Mouse (Mus musculus) left cerebral cortex, postnatal 36 days (tissue): ENCODE measurements at regions not wholly inside any gene's neighbourhood (a gene's known extent, or its start where the extent isn't known, plus 50 kb on each side); places are given as distances from the start of the nearest gene placed in this dataset.
A peak's percentile ranks its signal among the peaks of the same experiment; 100 is the strongest.

Experiments
- DNase-seq, 2 experiments: peaks; one replicate each; pipeline ENCODE4 v3.0.0; 2021 to 2022; ENCODE audit warnings: low spot score in 2 of 2, mixed read lengths in 1 of 2
- intact Hi-C: fragments of 180-260 bp; cut with DNase I; formaldehyde crosslinking; loops from one replicate; pipeline ENCODE4 v1.15.1; 2025

DNA sequence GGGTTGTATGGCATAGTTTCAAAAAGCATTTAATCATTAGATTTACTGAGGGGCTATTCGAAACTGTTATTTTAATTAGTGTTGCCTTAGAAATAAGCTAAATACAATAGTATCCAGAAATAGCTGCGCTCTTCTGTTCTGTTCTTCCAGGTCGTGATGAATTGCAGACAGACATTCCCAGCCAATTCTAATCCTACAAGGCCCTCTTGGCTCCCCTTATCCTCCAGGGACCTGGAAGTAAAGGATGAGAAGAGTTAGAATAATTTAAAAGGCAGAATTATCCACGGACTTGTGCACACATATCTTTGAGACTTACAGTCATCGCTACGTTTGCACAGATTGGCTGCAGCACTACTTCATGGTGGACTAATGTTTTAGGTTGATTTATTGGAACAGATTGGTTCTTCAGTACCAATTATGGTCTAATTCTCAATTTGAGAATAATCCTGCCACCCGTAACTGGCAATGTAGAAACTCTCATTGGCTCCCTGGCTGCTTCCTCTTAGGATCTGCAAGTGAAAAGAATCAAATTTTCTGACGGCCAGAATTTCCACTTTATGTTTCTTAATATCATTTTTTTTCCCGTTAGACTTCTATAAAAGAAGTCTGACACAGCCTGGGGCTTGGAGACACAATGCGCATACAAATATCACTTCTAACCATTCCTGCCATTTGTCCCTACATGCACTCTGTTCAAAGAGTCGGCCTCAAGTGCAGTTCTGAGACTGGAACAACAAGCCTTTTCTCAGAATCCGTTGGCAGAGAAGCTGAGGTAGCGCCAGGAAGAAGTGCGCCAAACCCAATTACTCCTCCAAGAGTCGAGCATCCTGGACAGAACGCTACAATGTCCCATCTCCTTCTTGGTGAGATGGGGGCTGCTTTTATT, 225.4 kb downstream of the Dusp6 start:
- no peak for DNase-seq
- intact Hi-C loops = no loop called here

DNA sequence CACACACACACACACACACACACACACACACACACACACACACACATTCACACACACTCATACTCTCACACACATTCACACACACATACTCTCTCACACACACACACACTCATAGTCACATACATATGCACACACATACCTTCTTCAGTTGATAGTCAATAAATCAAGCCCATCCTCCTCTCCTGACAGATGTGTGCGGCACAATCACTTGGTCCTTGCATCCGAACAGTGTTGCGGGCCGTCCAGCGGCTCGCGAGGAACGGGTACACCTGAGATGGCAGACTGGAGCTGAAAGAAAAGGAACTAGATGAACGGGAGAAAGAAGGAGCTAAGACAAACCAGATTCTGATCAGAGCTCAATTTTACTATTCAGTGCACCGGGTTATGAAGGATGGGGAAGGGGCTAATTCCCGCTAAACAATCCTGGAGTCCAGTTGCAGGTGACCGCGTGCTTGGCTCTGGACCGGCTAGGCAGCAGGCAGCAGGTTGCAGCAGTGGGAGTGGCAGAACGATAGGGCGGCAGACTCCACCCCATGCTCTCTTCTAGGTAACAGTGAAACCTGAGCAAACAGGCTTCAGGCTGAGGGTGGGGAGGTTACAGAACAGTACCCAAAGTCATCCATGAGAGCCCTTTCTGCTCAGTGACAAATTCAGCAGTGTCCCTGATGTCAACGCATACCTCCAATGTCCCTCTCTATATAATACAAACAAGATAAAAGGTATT, 247.8 kb downstream of the Csl start:
- intact Hi-C loops = no loop called here
- DNase-seq = no peak

DNA sequence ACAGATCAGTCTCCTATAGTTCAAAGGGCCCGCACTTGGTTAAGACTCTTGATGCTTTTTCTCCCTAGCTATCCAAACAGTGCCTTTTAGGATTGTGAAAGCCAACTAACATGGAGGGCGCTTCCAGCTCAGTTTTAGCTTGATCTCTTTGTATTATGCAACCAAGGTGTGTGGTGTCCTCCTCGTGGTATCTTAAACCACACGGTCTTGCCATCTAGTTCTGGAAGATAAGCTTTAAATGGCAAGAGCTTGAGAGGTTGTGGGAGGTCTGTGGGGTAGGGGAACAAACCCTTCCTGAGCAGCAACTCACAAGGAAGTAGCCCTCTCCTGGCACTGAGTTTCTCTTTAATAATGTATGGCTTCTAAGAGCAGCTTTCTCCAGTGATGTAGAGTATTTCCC, 241.5 kb downstream of the Csl start:
- intact Hi-C loops = no loop called here
- no peak for DNase-seq

DNA sequence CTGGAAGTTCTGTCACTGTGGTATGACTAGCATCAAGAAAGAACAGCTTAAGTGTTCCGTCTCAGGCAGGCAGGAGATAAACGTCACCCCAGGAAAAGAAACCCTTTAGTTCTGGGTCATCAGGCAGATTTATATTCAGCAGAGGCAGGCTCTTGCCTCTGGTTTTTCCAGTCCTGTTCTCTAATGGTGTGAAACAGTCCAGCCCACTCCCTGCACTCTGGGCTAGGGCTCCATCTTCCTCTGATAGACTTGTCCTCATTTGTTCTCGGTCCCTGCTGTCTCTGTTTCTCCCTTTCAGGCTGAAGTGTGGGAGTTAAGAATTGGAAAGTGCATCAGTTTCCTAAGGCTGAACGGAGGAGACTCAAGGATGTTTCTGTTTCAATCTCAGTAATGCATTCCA, 240.0 kb downstream of the Csl start:
- DNase-seq = peak; percentile 35 to 40
- intact Hi-C loops = no loop called here

DNA sequence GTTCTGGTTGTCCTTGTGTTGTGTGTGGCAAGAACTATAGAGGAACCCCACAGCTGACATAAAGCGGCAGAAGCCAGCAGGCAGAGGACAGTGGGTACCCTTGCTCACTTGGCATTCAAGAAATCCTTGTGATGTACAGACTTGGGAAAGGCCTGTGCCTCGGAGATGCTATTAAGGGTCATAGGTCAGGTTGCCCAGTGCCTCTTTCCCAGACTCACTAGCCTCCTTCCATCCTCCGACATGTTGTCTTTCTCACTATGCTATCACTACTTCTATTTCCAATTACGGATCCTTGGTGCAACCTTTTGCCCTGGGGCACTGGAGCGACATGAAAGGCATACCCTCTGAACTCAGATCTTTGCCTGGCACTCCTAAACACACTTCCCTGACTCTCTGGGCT, 235.6 kb downstream of the Csl start:
- DNase-seq = no peak
- intact Hi-C loops = no loop called here

DNA sequence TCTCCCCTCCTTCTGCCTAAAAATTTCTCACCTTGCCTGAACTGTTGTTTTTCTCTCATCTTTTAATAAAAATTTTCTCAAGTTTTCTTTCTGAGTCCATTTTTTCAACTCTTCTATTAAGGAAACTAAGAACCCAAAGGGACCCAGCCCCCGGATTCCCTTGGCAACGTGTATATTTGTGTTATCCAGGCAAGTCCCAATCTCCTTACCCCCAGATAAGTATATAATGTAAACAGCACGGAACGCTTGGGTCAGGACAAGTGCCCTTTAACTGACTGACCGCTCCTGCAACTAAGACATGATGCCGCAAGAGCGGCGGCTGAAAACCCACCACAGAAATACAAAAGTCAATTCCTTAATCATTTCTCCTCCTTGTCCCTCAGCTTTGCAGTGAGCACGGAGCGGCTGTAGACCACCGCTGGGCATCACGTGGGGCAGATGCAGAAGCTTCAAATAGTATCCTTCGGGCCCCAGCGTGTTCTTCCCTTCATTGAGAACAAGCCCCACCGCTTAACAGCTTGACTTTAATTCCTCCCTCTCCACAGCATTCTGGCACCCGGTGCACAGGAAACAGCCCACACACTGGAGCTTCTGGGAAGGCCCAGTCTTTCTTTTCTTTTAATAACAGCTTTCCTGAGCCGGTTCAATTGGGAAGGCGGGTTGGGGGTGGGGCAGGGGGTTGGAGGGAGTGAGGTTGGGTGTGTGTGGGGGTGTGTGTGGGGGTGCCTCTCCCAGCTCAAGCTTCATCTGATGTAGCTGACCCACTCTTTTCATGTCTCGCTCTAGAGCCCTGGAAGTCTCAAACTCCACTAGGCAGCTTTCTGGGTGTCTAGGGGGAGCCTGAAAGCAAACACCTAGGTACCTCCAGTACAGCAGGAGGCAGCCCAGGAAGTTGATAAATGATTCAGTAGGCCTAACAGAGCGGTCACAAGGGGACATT, 234.9 kb downstream of the Csl start:
- intact Hi-C loops = no loop called here
- peak; percentile 50 to 59 for DNase-seq

DNA sequence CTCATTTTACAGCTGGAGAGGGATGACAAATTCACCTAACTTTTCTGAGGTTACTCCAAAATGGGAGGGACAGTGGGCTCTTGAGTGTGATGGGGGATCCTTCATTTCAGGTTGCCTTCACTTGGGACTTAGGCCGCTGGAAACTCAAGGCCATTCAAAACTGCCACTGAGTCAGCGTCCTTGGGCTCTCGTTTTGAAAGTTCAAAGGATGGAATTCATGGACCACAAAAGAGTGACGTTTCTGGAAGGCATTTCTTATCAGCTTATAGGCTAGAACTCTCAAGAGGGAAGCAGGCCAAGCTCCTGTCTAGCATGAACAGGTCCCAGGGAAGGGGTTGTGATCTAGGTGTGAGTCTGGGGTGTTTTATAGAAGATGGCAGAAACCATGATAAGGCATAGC, 233.3 kb downstream of the Csl start:
- DNase-seq = no peak
- intact Hi-C loops = no loop called here

DNA sequence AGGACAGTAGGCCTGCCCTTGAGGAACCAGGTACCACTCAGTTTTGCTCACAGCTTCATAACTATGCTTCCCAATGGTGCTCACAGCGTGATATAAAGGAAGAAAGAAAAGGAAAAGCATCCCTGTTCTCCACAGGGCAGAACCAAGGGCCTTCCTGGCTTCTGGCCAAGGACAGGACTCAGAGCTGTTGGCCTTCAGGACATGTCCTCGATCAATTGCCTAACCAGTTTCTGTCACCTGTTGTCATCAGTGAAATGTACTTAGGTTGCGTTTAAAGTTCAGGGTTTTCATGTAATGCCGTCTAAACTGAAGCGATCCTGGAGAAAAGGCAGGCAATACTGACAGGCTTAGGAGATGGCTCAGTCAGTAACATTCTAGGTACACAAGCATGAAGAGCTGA, 232.9 kb downstream of the Csl start:
- no peak for DNase-seq
- intact Hi-C loops = no loop called here

DNA sequence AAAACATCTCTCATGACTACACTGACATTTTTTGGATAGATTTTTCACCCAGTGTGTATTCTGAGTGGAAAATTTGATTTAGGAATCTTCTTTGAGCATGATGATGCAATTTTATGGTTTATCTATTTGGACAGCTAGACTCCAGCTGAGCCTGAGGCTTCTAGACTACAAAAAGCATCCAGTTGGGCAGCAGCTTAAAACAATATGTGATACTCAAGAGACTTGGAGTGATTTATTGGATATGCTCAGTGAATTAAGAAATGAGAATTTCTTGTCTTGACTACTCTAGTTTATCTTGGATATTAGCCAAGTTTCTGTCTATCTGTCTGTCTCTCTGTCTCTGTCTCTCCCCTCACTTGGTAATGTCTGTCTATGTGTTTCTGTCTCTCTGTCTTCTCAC, 228.4 kb downstream of the Csl start:
- intact Hi-C loops = no loop called here
- DNase-seq = no peak

DNA sequence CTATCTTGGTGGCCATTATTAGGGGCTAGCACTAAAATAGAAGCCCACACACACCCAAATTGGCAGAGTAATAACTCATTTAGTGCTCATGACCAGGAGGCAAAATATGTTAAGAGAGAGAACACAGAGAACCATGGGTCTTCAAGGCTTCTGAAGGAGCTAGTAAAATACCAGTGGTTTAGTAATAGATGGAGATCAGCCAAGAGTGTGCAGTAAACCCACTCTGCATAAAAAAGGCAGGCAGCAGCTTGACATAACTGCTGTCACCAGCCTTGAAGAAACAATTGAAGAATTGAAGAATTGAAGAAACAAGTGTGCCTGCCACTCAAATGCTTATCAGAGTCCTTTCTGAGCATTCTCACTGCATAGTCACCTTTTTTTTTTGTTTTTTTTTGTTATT, 227.9 kb downstream of the Csl start:
- intact Hi-C loops = no loop called here
- no peak for DNase-seq

DNA sequence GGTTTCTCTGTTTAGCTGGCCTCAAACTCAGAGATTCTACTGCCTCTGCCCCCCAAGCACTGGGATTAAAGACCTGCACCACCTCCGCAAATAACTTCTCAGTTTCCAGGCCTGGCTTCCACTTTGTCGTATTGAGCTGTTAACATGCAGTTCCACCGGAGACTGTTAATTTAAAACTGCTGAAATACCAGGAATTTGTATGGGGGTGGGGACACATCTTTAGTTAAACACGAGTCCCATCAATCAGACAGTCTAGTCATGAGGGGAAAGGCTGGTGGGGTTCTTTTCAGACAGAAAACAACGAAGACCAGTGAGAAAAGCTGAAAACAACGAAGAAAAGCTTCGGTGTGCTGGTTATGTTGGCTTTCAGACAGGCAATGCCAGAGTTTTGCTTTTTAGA, 227.5 kb downstream of the Csl start:
- no peak for DNase-seq
- intact Hi-C loops = no loop called here

DNA sequence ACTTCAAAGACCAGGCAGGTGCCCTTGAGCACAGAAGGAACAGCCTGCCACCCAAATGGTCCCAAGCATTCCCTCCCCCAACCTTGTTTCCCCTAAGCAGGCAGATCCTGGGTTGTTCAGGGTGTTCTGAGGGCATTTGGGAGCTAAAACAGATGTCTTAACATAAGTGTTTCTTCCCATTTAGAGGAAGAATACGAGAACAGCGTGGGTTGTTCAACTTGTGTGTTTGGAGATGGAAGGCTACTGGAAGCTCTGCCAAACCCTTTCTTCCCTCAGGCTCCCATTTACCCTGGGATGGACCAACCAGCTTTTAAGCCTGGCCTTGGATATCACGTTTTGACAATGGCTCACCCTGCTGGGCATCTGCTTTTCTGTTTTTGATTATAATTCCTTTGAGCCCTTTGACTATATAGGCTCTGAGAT, 226.8 kb downstream of the Csl start:
- DNase-seq = no peak
- intact Hi-C loops = no loop called here

DNA sequence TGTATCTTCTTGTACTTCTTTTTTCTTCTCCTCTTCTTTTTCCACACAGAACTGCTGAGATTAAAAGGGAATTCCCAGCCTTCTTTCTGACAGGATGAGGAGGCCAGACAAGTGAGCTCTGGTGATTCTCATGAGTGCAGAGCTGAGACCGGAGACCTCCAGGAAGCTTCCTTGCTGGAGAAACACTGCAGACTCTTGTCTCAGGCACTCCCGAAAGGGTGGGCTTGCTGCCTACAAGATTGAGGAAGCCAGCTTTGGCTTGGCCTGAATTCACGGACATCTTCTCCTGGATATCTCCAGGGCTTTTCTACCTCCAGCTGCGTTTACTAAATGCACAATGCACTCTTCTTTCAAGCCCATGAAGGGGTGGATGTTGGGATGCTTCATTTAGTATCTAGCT, 226.0 kb downstream of the Csl start:
- no peak for DNase-seq
- intact Hi-C loops = no loop called here

DNA sequence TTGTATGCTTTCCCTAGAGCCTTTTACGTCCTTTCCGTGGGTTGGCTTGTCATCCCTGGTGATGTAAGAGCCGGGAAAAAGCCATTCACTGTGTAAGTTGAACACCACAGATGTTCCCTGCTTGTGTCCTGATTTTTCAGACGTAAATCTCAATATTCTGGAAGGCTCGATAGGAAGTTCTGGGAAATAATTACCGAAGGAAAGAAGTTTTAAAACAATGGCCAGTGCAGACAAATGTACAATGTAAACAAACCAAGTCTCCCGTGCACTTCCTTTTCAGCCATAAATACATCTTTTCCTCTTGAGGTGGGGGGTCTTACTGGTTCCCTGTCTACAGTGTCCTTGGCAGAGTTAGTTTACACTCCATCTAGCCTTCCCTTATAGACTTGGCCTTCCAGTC, 225.2 kb downstream of the Csl start:
- intact Hi-C loops = no loop called here
- DNase-seq = no peak

DNA sequence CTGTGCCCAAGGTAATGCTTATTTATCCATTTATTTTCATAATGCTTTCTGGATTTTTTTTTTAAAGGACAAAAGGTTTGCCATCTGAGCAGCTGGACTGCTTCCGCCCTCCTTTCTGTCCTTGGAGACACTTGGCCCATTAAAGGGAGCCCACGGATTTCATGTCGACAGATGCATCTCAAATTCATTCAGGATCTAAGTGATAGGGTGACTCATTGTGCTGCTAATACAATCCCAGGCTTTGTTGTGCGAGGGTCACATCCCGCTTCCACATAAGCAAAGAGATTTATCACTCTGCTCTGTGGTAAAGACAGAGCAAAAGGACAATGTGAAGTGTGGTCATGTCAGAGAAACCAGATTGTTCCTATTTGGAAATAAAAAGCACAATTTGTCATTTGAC, 220.8 kb downstream of the Csl start:
- intact Hi-C loops = no loop called here
- no peak for DNase-seq

DNA sequence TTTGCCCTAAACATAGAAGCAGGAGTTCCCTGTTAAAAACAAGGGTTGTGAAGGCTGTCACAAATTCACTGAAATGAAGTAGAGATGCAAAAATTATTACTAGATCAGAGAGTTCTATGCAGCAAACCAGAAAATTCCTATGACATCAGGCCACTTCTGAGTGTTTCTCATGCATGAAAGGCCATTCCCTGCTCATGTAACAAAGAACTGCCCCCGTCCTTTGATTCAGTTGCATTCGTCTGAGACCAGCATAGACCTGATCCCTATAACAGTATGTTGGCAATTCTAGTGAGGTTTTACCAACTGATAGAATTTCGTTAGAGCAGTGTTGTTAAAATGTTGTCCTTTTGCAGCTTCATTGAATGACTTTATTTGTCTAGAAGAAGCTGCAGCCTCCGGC, 207.1 kb downstream of the Csl start:
- DNase-seq = no peak
- intact Hi-C loops = no loop called here

DNA sequence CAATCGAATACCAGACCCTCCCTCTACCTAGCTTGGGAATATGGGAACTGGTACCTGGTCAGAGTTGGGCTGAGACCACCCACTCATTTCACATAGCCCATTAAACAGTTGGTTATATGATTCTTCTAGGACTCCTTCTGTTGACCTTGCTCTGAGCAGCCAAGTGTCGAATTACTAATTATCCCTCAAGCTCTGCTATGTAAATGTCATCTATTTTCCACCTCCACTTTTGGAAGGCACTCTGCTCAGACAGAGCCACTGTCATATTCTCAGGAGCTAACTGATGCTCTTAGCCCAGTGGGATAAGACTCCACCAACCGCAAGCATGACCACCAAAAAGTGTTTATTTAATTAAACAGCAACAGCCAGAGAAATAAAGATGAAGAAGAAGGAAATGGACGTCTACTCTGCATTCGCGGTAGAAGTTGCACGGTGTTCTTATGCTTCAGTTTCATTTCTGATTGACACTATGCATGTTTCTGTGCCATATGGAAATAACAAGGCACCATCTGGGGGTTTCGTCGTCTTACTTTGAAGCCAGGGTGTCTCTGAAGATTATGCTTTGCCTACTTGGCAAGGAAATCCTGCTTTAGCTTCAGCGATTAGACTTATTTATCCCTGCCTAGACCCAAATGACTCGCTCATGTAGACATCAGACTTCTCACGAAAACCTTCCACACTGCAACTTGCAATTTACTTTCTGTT, 206.5 kb downstream of the Csl start:
- intact Hi-C loops = no loop called here
- peak in 1 of 2 experiments; percentile 53 for DNase-seq

DNA sequence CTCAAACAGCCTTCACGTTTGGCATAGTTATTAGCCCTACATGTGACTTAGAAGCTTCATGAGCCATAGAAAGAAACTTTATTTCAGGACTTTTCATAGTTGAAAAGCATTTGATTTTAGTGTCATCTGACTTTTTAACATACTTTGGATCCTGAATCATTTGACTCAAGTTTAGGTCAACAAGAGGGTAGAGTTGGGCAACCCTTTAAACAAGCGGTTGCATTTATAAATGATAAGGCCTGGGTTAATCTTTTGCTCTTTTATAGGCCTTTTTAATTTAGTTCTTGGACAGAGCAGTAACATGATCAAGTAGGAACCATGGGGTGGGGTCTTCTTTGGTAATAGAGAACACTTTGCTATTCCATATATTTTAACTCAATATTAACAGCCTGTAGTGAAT, 204.4 kb downstream of the Csl start:
- DNase-seq = no peak
- intact Hi-C loops = no loop called here

DNA sequence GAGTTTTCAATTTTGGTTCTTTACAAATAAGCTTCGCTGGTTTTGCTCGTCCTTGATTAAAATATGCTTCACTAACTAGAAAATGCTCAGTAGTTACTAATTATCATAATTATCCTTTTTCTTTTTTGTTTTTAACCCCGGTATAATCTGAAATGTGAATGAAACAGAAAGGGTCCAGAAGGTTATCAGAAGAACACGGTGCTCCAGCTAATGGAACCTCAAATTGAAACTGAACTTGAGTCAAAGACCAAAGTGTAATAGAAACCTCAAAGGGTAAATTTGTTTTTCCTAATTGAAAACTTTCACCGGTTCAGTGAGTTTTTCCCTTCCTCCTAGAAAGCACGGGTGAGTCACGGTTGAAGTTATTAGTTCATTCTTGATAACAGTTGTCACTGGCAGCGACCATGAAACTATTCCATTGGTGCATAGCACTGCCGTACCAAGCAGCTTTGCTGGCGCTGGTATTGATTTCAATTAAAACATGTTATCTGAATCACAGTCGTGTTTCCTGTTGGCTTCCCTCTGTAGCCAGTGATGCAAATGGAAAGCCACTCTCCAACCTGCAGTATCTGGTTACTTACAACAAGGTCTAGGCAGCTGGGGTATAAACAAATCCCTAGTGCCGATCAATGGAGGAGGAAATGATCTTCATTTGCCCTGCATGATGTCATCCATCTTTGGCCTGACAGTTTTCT, 203.7 kb downstream of the Csl start:
- intact Hi-C loops = no loop called here
- no peak for DNase-seq
